Mouse (Mus musculus): ENCODE results near the gene Ocel1. TPM values are rescaled to one million over a fixed set of nuclear protein-coding genes. Genes with fewer than 3 reads are reported as not detected.

Ocel1 gene
- polyA plus RNA-seq, 1 experiment from 2014 or later = 5.8 TPM

DNA sequence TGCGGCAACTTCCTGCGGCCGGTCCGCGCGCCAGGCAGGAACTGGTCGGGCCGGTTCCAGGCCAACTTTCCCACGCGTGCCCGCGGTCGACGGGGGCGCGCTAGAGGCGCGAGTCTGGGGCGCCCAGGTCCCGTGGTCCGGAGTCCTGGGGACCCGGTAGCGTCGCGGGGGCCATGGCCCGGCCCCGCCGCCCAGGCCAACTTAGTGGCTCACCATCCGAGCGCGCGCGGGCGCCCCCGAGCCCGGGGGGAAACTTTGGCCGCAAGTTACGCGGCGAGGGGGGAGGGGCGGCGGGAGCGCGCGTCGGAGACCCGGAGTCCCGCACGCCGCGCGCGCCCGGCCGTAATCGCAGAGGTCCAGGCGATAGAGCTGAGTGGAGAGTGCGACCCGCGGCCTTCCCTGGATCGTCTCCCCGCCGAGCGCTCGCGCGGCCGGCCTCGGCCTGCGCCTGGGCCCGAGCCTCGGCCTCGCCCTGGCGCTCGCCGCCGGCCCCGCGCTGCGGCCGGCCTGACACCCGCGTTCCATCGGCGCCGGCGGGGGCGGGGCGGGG, 10.4 kb downstream of the Ocel1 start, which contains the start of gene Nr2f6:
Gene Nr2f6, minus strand, starts transcription at position 540 of the 550 bp plus-strand sequence.
- H3K36me3 ChIP-seq = 0 out of 2 replicates have a peak, but pooled peaks cover 8% of the 10 kb centered on the region
- H3K4me3 ChIP-seq = peak within 1 kb of the TSS; percentile 63
- H3K9ac ChIP-seq = peak within 1 kb of the TSS; percentile 78
- peak; percentile 51 for ATAC-seq (ENCODE audit: low FRiP score)
- peak within 1 kb of the TSS; percentile 95 for H3K27ac ChIP-seq
- H3K4me2 ChIP-seq (replicated peaks) = peak within 1 kb of the TSS; percentile 96
- under 1% methylated on average over 75 of the region's 89 CpGs for whole genome bisulfite sequencing
- no peaks in the 10 kb centered on the region for H3K27me3 ChIP-seq
- no peaks in the 10 kb centered on the region for H3K9me3 ChIP-seq (replicated peaks)
- peaks cover 39% of the 10 kb centered on the region for H3K4me1 ChIP-seq

DNA sequence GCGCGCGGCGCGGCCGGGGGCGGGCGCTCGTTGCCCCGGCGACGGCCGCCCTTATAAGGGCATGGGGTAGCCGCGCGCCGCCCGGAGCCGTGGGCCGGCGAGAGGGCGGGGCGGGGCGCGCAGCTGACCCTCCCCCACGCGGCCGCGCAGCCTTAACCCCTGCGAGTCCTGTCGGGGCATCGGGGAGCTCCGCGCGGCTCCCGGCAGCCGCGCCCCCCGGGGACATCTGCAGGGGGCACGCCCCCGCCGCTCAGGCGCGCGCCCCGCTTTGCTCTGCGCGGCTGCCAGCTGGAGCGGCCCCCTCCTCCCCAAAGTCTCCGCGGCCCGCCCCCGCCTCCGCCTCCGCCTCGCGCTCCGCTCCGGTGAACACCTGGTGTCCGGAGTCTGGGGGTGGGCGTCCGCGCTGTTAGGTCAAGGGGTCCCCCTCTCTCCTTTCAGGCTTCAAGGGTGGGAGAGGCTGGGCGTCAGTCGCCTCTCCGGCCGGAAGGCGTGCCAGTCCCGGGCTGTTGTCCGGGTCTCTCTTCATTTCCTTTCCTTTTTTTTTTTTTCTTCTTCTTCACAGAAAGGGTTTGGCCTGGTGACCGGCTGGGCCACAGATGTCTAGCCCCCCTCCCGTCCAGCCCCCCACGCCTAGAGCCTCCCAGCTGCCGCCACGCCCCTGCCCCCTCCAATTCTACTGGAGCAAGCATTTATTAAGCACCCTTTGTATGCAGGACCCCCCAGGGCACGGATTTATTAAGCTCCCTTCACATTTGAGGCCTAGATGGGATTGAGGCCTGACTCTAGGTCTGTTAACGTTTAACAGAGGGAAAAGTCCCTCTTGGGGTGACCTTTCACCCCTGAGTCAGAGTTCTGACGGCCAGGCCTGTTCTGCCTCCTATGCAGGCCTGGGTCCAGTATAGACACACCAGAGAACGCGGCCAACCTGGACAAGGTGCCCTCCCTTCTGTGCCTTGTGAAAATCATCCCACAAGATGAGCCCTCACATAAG, 11.2 kb downstream of the Ocel1 start:
- no peaks in the 10 kb centered on the region for H3K27me3 ChIP-seq
- H3K36me3 ChIP-seq = 0 out of 2 replicates have a peak, but pooled peaks cover 8% of the 10 kb centered on the region
- peaks cover 32% of the 10 kb centered on the region for H3K4me1 ChIP-seq
- WGBS = under 1% methylated on average over 41 of the region's 80 CpGs
- H3K9ac ChIP-seq = peak overlapping the region; percentile 78
- ATAC-seq (ENCODE audit: low FRiP score) = peak; percentile 87
- H3K4me2 ChIP-seq (replicated peaks) = peak overlapping the region; percentile 96
- peak overlapping the region; percentile 95 for H3K27ac ChIP-seq
- H3K4me3 ChIP-seq = peak overlapping the region; percentile 63
- H3K9me3 ChIP-seq (replicated peaks) = no peaks in the 10 kb centered on the region

DNA sequence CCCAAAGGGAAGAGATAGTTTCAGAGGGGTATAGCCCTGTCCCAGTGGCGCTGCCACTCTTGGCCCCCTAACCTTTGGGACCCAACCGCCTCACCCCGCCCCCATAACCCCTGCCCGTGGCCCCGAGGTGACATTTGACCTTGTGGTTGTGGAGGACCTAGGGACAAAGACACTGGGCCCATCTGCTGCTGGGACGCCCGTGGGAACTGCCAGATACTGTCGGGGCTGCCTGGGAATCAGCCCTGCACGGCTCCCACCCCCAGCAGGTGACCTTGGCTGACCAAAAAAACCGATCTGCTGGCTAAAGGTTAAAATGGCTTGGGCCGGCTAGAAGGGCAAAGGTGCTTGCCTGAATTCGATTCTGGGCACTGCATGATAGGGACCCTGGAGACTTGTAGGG, 12.3 kb downstream of the Ocel1 start:
- ATAC-seq (ENCODE audit: low FRiP score) = no peak
- no peaks in the 10 kb centered on the region for H3K36me3 ChIP-seq
- H3K4me1 ChIP-seq = peaks cover 28% of the 10 kb centered on the region
- H3K9ac ChIP-seq = no peak overlapping the region
- WGBS = 4% methylated on average over 12 of the region's 12 CpGs
- peak overlapping the region; percentile 95; the same call in 1 of the 2 replicates for H3K27ac ChIP-seq
- H3K27me3 ChIP-seq = no peaks in the 10 kb centered on the region
- H3K9me3 ChIP-seq (replicated peaks) = no peaks in the 10 kb centered on the region
- H3K4me2 ChIP-seq (replicated peaks) = no peak overlapping the region
- no peak overlapping the region for H3K4me3 ChIP-seq

DNA sequence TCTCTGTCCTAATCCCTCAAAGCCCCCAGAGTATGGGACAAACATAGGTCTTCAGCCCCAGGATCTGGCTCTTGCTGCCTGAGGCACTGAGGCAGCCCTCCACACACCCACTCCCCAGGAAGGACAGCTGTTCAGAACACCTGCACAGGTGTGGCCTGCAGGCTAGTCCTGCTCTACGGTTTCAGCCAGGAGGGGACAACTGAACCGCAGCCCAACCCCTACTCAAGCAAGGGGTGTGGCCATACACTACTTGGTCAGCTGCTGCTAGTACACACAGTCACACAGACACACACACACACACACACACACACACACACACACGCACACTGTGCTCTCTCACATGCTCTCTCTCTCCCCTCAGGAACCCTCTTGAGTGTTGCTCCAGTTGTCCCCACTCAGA, 12.8 kb downstream of the Ocel1 start:
- Histone ChIP-seq H3K36me3 (no peaks in the 10 kb centered on the region), H3K27ac (no peak overlapping the region), H3K9me3 (replicated peaks) (no peaks in the 10 kb centered on the region), H3K4me2 (replicated peaks) (no peak overlapping the region), H3K27me3 (no peaks in the 10 kb centered on the region), H3K4me3 (no peak overlapping the region), H3K4me1 (peaks cover 25% of the 10 kb centered on the region), H3K9ac (no peak overlapping the region)
- no peak for ATAC-seq (ENCODE audit: low FRiP score)
- WGBS = 50% methylated on average over 3 of the region's 3 CpGs

GRCm38 (mm10) chr8:71385212-71385835, 14.2 kb downstream of the Ocel1 start:
- Histone ChIP-seq H3K27ac (no peak overlapping the region), H3K27me3 (no peaks in the 10 kb centered on the region), H3K4me1 (peaks cover 10% of the 10 kb centered on the region), H3K4me2 (replicated peaks) (no peak overlapping the region), H3K4me3 (no peak overlapping the region), H3K9ac (no peak overlapping the region), H3K36me3 (no peaks in the 10 kb centered on the region), H3K9me3 (replicated peaks) (no peaks in the 10 kb centered on the region)
- ATAC-seq (ENCODE audit: low FRiP score) = no peak
- 79% methylated on average over 12 of the region's 12 CpGs for WGBS

GRCm38 (mm10) chr8:71388267-71388666, 17.2 kb downstream of the Ocel1 start:
- H3K27me3 ChIP-seq = no peaks in the 10 kb centered on the region
- no peaks in the 10 kb centered on the region; the same call in 1 of the 2 replicates for H3K4me1 ChIP-seq
- no peak overlapping the region for H3K4me3 ChIP-seq
- 74% methylated on average over 1 of the region's 1 CpGs for WGBS
- H3K36me3 ChIP-seq = no peaks in the 10 kb centered on the region
- H3K4me2 ChIP-seq (replicated peaks) = no peak overlapping the region
- H3K9ac ChIP-seq = no peak overlapping the region
- no peak for ATAC-seq (ENCODE audit: low FRiP score)
- H3K9me3 ChIP-seq (replicated peaks) = no peaks in the 10 kb centered on the region
- no peak overlapping the region for H3K27ac ChIP-seq

GRCm38 (mm10) chr8:71391696-71392095, 20.6 kb downstream of the Ocel1 start:
- H3K4me2 ChIP-seq (replicated peaks) = no peak overlapping the region
- H3K36me3 ChIP-seq = no peaks in the 10 kb centered on the region
- H3K9ac ChIP-seq = no peak overlapping the region
- WGBS = 90% methylated on average over 2 of the region's 2 CpGs
- no peak for ATAC-seq (ENCODE audit: low FRiP score)
- no peaks in the 10 kb centered on the region for H3K9me3 ChIP-seq (replicated peaks)
- H3K27me3 ChIP-seq = no peaks in the 10 kb centered on the region
- no peaks in the 10 kb centered on the region for H3K4me1 ChIP-seq
- no peak overlapping the region for H3K4me3 ChIP-seq
- no peak overlapping the region for H3K27ac ChIP-seq

DNA sequence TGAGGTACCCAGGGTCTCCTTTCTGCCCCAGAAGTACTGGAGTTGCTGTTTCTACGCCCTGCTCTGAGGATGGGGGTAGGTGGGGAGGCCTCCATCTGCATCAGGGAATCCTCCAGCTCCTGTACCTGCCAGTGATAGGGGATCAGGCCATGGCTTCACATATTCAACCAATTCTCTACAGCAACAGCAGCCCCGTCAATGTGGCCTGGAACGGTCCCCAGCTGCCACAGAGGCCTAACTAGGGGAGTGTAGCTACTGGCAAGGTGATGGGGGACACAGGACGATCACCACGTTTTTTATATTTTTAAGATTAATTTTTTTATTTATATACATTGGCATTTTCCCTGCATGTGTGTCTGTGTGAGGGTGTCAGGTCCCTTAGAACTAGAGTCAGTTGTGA, 21.3 kb downstream of the Ocel1 start:
- H3K27me3 ChIP-seq = no peaks in the 10 kb centered on the region
- no peak for ATAC-seq (ENCODE audit: low FRiP score)
- WGBS = 74% methylated on average over 5 of the region's 5 CpGs
- H3K27ac ChIP-seq = no peak overlapping the region
- 0 out of 2 replicates have a peak overlapping the region, but pooled peaks have one; percentile 8 for H3K9ac ChIP-seq
- no peaks in the 10 kb centered on the region for H3K36me3 ChIP-seq
- H3K9me3 ChIP-seq (replicated peaks) = no peaks in the 10 kb centered on the region
- peaks cover 3% of the 10 kb centered on the region for H3K4me1 ChIP-seq
- H3K4me2 ChIP-seq (replicated peaks) = no peak overlapping the region
- H3K4me3 ChIP-seq = no peak overlapping the region

- Histone ChIP-seq H3K27me3 (no peaks in the 10 kb centered on the region), H3K9me3 (replicated peaks) (no peaks in the 10 kb centered on the region), H3K4me3 (no peak overlapping the region), H3K4me1 (peaks cover 8% of the 10 kb centered on the region), H3K27ac (no peak overlapping the region), H3K9ac (no peak overlapping the region), H3K36me3 (no peaks in the 10 kb centered on the region), H3K4me2 (replicated peaks) (no peak overlapping the region)
- 14% methylated on average over 3 of the region's 3 CpGs for WGBS
- no peak for ATAC-seq (ENCODE audit: low FRiP score)
These were observed 21.8 kb downstream of the Ocel1 start for GRCm38 (mm10) chr8:71392871-71393270.

- Histone ChIP-seq H3K4me3 (no peak overlapping the region), H3K4me1 (peaks cover 8% of the 10 kb centered on the region), H3K9ac (no peak overlapping the region), H3K27ac (no peak overlapping the region), H3K36me3 (peaks cover 9% of the 10 kb centered on the region), H3K27me3 (no peaks in the 10 kb centered on the region), H3K9me3 (replicated peaks) (no peaks in the 10 kb centered on the region), H3K4me2 (replicated peaks) (no peak overlapping the region)
- ATAC-seq (ENCODE audit: low FRiP score) = no peak
- WGBS = 82% methylated on average over 7 of the region's 7 CpGs
These were observed 23.4 kb downstream of the Ocel1 start for GRCm38 (mm10) chr8:71394481-71394880.

DNA sequence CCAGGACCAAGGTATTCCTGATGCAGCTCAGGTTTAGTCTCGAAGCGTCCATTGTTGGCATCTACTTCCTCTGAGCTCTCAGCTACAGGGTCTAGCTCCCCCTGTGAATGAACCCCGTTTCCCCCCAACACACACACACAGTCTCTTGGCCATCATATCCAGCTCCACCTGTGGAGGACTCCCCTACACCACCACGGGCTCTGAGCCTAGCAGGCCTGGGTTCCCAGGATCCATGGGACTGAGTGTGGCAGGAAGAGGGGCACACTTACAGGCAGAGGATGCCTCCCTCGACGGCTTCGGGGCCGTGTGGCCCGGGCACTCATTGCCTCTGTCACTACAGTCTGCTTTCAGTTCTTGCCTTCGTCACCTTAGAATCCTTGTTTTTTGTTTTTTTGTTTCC, 24.0 kb downstream of the Ocel1 start:
- WGBS = 87% methylated on average over 10 of the region's 10 CpGs
- H3K27me3 ChIP-seq = no peaks in the 10 kb centered on the region
- peaks cover 8% of the 10 kb centered on the region for H3K4me1 ChIP-seq
- H3K9ac ChIP-seq = no peak overlapping the region
- ATAC-seq (ENCODE audit: low FRiP score) = no peak
- H3K27ac ChIP-seq = no peak overlapping the region
- H3K36me3 ChIP-seq = peaks cover 13% of the 10 kb centered on the region
- H3K4me2 ChIP-seq (replicated peaks) = no peak overlapping the region
- no peak overlapping the region for H3K4me3 ChIP-seq
- no peaks in the 10 kb centered on the region for H3K9me3 ChIP-seq (replicated peaks)

- 84% methylated on average over 9 of the region's 9 CpGs for whole genome bisulfite sequencing
- Histone ChIP-seq H3K36me3 (peaks cover 13% of the 10 kb centered on the region), H3K4me3 (peak within 1 kb of the TSS; percentile 78), H3K4me2 (replicated peaks) (peak within 1 kb of the TSS; percentile 95), H3K27ac (peak within 1 kb of the TSS; percentile 52), H3K27me3 (no peaks in the 10 kb centered on the region), H3K9ac (no peak within 1 kb of the TSS), H3K4me1 (peaks cover 8% of the 10 kb centered on the region), H3K9me3 (replicated peaks) (no peaks in the 10 kb centered on the region)
- ATAC-seq (ENCODE audit: low FRiP score) = no peak
These were observed 24.5 kb downstream of the Ocel1 start, which contains the start of gene Ushbp1 for GRCm38 (mm10) chr8:71395629-71396028. Gene Ushbp1, minus strand, starts transcription at chr8:71395802.
